Mouse (Mus musculus) ZHBTc4 (cell line): ENCODE measurements around the gene Tsfm.

Experiments used
- DNase-seq: peaks from one replicate; pipeline ENCODE4 v3.0.0-alpha.2; 2011; ENCODE audit warnings: low read depth, low spot score

Tsfm gene

GRCm38 (mm10) chr10:126987183-126988118, 43.2 kb downstream of the Tsfm start:
- DNase-seq: peak; percentile 75

GRCm38 (mm10) chr10:126986541-126986961, 44.1 kb downstream of the Tsfm start:
- DNase-seq: peak; percentile 71

- DNase-seq: no peak
Measured at GRCm38 (mm10) chr10:126985579-126985978, 45.1 kb downstream of the Tsfm start.

GRCm38 (mm10) chr10:126985127-126985526, 45.5 kb downstream of the Tsfm start:
- no peak for DNase-seq

GRCm38 (mm10) chr10:126984189-126985004, 46.2 kb downstream of the Tsfm start:
- DNase-seq: peak; percentile 63

- DNase-seq: no peak
Measured at GRCm38 (mm10) chr10:126983193-126983725, 47.4 kb downstream of the Tsfm start.

DNA sequence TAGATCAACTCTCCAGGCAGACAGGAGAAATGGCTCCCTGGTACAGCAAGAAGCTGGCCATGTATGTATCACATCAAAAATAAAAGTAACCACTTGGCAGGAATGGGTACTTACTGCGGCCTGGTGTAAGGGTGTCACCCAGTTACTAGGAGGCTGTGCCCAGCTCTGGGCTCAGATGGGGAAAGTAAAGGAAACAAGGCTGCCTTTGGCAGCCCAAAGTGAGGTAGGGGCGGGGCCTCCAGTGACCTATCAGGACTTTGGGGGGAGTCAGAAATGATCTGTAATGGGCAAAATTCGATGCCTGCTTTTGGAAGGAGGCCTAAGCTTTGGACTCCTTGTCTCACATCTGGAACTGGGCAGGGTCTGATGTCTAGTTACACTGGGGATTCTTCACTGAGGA, 48.9 kb downstream of the Tsfm start:
- no peak for DNase-seq

DNA sequence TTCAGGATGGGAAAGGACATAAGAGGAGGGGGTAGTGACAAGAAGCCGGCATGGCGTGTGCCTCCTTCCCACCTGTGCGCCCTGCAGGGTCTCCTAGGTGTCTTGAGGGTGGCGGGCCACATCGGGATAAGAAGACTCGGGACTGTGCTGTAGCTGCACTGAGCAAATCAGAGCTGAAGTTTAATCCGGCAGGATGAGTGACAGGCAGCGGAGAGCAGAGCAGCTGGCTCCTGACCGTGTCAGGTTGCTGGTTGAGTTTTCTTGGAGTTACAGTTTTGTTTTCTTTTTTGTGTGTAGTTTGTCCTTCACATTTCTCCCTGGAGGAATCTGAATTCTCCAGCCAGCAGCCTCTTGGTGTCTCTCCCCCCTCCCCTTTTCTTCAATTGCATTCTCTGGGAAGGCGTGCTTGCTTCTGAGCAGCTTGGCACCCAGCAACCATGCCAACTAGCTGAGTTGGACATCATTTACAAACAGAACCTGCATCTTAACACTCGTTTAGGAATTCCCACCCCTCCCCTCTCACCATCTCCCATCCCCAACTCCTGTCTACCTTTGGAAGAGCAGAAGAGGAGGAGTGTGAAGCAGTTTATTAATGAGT, 49.6 kb downstream of the Tsfm start:
- DNase-seq: no peak

DNA sequence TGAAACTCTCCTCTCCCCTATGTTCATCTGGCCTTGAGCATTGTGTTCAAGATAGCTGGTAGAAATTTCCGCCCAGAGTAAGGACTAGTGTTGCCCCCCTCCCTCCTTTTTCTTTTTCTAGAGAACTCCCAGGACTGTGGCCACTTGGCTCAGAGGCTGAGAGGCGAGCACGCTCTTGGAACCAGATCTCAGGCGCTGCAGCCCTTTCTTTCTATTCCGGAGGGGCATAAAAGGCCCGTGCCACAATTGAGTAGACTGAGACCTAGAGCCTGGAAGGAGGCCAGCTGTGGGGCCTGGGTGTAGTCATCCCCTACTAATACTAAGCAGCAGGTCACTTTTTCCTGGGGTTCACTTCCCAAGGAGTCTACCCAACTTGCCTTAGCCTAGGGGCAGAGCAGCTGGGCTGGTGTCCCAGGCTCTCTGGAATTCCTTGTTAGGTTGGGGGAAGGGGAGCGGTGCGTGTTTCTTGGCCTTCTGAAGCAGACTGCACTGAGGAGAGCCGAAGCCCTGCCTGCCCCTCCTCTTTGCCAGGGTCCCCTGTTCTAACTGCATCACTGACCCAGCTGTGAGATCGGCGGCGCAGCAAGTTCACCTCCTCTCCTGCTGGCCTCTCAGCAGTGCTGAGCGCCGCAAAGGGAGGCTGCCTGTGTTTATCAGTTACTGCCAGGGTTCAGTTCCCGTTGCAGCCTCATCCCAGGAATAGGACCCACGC, 50.3 kb downstream of the Tsfm start:
- DNase-seq: peak; percentile 54

DNA sequence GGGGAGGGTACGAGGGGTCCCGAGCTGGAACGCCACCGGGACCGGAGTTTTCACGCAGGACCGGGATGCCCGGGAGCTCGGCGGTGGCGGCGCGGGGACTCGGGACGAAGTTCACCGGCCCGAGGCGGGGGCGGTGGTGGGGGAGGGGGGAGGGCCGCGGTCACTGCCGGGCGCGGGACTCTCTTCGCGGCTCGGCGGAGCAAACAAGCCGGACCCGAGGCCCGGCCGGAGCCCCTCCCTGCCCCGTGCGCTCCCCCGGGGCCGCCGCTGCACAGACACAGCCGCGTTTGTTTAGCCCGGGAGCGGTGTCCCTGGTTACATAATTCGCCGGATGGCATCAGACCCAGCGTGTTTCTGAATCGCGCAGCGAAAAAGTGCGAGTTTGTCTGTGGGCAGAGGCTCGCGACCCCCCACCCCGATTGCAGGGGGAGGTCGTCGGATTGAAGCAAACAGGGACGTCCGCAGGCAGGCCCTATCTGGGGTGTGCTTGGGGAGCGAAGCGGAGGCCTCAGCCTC, 50.9 kb downstream of the Tsfm start:
- no peak for DNase-seq

DNA sequence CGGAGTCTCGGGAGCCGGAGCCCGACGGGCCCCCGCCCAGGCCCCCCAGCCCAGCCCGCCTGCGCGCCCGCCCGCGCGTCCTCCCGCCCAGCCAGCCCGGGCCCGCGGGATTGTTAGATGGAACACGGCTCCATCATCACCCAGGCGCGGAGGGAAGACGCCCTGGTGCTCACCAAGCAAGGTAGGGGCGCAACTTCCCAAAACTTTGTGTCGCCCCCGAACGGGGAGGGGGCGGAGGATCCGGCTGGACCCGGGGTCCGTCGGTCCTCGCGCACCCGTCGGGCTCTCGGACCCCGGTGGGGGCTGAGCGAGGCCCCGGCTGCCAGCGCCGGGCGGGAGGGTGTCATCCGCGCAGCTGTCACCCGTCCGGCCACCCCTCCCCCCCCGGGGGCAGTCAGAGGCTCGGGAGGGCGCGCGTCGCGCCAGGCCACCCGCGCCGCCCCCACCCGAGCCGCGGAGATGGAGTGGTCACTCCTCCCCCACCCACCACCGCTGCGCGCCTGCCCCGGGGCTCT, 51.5 kb downstream of the Tsfm start:
- no peak for DNase-seq

- peak; percentile 100 for DNase-seq
Measured at GRCm38 (mm10) chr10:126978277-126978994, 52.2 kb downstream of the Tsfm start, which contains the start of gene Ctdsp2. Gene Ctdsp2 (plus strand): TSS chr10:126978717.

DNA sequence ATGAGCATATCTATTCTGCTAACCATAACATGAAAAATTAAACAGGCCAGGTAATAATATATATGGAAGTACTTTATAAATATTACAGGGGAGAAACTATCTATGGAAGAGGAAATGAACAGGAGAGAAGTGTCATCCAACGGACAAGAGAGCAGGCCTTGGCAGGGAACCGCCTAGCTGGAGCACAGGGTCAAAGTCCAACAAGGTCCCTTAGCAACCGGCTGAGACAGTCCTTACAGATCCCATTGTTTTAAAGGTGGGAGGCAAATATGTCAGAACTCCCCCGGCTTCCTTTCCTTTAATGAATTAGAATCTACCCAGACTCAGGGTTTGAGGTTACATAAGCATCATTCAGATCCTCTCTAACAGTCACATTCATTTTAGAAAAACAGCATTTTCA, 53.6 kb downstream of the Tsfm start:
- no peak for DNase-seq

- DNase-seq: no peak
Measured at GRCm38 (mm10) chr10:126975706-126976105, 54.9 kb downstream of the Tsfm start.

GRCm38 (mm10) chr10:126972988-126973387, 57.7 kb downstream of the Tsfm start:
- DNase-seq: peak; percentile 57

- peak; percentile 100 for DNase-seq
Measured at GRCm38 (mm10) chr10:126972051-126972725, 58.5 kb downstream of the Tsfm start.

- no peak for DNase-seq
Measured at GRCm38 (mm10) chr10:126971363-126972050, 59.1 kb downstream of the Tsfm start.

- peak; percentile 80 for DNase-seq
Measured at GRCm38 (mm10) chr10:126963821-126964220, 66.8 kb downstream of the Tsfm start.

DNA sequence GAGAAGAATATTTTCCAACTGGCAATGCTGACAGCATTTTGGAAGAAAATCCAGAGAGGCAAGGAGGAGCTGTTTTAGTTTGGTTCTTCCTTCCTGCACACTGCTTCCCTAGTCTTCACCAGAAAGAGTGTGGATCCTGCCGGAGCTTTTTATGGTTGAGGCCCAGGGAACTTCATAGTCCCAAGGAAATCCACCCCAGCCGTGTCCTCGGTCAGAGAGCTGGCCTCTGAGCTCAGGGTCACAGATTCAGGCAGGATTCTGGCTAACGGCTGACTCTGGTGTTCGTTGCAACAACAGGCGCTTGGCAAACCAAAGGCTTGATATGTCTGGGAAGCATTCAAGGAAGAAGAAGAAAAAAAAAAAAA, 67.7 kb downstream of the Tsfm start:
- DNase-seq: no peak
